8 mouse cellular contexts compared by ENCODE assay signal in the genomic region with DNA sequence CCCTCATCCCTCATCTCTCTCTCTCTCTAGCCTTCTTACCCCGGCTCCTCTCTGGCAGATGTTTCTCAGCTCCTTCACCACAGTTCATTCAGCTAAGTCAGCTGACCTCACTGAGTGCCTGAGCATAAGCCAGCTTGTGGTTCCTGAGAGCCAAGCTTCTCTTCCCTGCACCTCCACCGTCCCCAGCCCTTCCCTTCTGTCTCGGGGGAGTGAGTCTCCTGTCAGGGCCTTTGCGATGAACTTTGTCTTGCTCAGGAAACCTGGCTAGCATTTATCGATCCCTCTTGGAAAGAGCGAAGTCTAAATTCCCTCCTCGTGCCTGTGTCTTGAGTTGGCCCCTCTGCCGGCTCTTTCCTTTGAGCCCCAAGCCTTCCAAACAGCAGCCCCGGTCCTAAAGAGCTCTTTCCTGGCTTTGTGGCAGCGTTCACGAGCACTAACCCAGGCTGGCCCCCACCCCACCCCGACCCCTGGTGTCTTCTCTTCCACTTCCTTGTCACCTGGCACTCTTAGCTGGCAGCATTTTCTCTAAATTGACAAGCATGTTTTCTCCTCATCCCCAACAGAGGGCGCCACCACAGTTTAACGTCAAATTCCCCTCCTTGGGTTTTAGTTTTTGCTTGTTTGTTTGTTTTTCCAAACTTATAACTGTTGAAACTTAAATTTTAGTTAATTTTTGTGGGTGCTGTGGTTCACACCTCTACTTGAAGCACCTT. TPM values are rescaled to one million over a fixed set of nuclear protein-coding genes. Genes with fewer than 3 reads are reported as not detected.
DNase-seq lines count a peak whose midpoint lies in the region; ATAC-seq and TF ChIP-seq lines count a peak whose summit lies in the region.

No protein-coding gene starts in this region.

- POLR2A ChIA-PET in Patski (lab: Charles Lee), result interaction anchor here (0.6 kb wide), 2 partner anchors 21 to 93 kb away, joined by 3 read pairs; no protein-coding TSS in a partner anchor

- WGBS in hindbrain, embryonic 15.5 days, result 48% methylated on average over 14 of the region's 14 CpGs
- 51% methylated on average over 14 of the region's 14 CpGs for WGBS in hindbrain, embryonic 13.5 days
- 36% methylated on average over 14 of the region's 14 CpGs for WGBS in intestine, embryonic 14.5 days
- 13% methylated on average over 14 of the region's 14 CpGs for WGBS in small intestine, adult 2 months

- peak; percentile 57 for TF ChIP-seq CTCF in Patski (IDR thresholded peaks at IDR 0.05)
- TF ChIP-seq CTCF in small intestine, adult 2 months (IDR thresholded peaks at IDR 0.05; ENCODE audit: extremely low read depth, insufficient read length, insufficient replicate concordance, low read depth, low read length), result peak; percentile 56; the same call in 1 of the 2 replicates

- H3K4me2 ChIP-seq in hindbrain, embryonic 15.5 days, result peak overlapping the region; percentile 18; the same call in 1 of the 2 replicates
- H3K4me2 ChIP-seq in hindbrain, embryonic 13.5 days, result no peak overlapping the region
- H3K4me2 ChIP-seq in intestine, embryonic 14.5 days (ENCODE audit: low read length), result peak overlapping the region; percentile 23; the same call in 1 of the 2 replicates

- TF ChIP-seq POLR2A in small intestine, adult 2 months (IDR thresholded peaks at IDR 0.05; ENCODE audit: low read depth, low read length), result peak; percentile 12; the same call in 1 of the 2 replicates

- CTCF ChIA-PET in Patski (lab: Charles Lee), result interaction anchor here (0.9 to 1.9 kb wide), 2 partner anchors 11 to 16 kb away, joined by 3 to 13 read pairs; a partner anchor contains a TSS

- H3K27ac ChIP-seq in hindbrain, embryonic 15.5 days (replicated peaks), result no peak overlapping the region
- H3K27ac ChIP-seq in hindbrain, embryonic 13.5 days, result no peak overlapping the region
- H3K27ac ChIP-seq in intestine, embryonic 14.5 days (ENCODE audit: low read depth), result no peak overlapping the region
- H3K27ac ChIP-seq in small intestine, adult 2 months (ENCODE audit: insufficient read depth, low read depth, low read length), result peak overlapping the region; percentile 95

- no peaks in the 10 kb centered on the region for H3K27me3 ChIP-seq in hindbrain, embryonic 15.5 days
- no peaks in the 10 kb centered on the region for H3K27me3 ChIP-seq in hindbrain, embryonic 13.5 days
- H3K27me3 ChIP-seq in Patski, result no peaks in the 10 kb centered on the region
- H3K27me3 ChIP-seq in intestine, embryonic 14.5 days (replicated peaks; ENCODE audit: control insufficient read depth, insufficient read depth, low read length), result no peaks in the 10 kb centered on the region
- no peaks in the 10 kb centered on the region for H3K27me3 ChIP-seq in small intestine, adult 2 months (ENCODE audit: control insufficient read depth, insufficient read depth, low read length)

- H3K4me1 ChIP-seq in hindbrain, embryonic 15.5 days (replicated peaks), result peaks cover 7% of the 10 kb centered on the region
- H3K4me1 ChIP-seq in hindbrain, embryonic 13.5 days (replicated peaks), result peaks cover 9% of the 10 kb centered on the region
- H3K4me1 ChIP-seq in intestine, embryonic 14.5 days (replicated peaks; ENCODE audit: control insufficient read depth, insufficient read depth, low read length), result peaks cover 9% of the 10 kb centered on the region
- H3K4me1 ChIP-seq in small intestine, adult 2 months (ENCODE audit: control insufficient read depth, insufficient read depth, insufficient read length, low read length), result peaks cover 3% of the 10 kb centered on the region; the same call in 1 of the 2 replicates

- H3K36me3 ChIP-seq in hindbrain, embryonic 15.5 days, result no peaks in the 10 kb centered on the region
- H3K36me3 ChIP-seq in hindbrain, embryonic 13.5 days, result no peaks in the 10 kb centered on the region
- no peaks in the 10 kb centered on the region for H3K36me3 ChIP-seq in intestine, embryonic 14.5 days (ENCODE audit: control insufficient read depth, insufficient read depth, low read length)
- no peaks in the 10 kb centered on the region for H3K36me3 ChIP-seq in small intestine, adult 2 months (ENCODE audit: control insufficient read depth, insufficient read depth, low read length)

- DNase-seq in Patski (ENCODE audit: low read depth, low spot score), result no peak
- DNase-seq in intestine, embryonic 14.5 days (ENCODE audit: low spot score), result peak; percentile 58
- DNase-seq in urinary bladder, adult 2 months (ENCODE audit: low spot score), result no peak
- DNase-seq in frontal cortex, postnatal 36 days (ENCODE audit: low spot score in 2 of 2), result no peak

- H3K4me3 ChIP-seq in hindbrain, embryonic 15.5 days, result no peak overlapping the region
- no peak overlapping the region for H3K4me3 ChIP-seq in hindbrain, embryonic 13.5 days
- H3K4me3 ChIP-seq in intestine, embryonic 14.5 days (ENCODE audit: low read depth, low read length), result no peak overlapping the region
- peak overlapping the region; percentile 46 for H3K4me3 ChIP-seq in small intestine, adult 2 months (ENCODE audit: low read depth, low read length)

- H3K9ac ChIP-seq in hindbrain, embryonic 15.5 days, result no peak overlapping the region
- no peak overlapping the region for H3K9ac ChIP-seq in hindbrain, embryonic 13.5 days
- H3K9ac ChIP-seq in intestine, embryonic 14.5 days (ENCODE audit: low read length), result no peak overlapping the region

- no peak for ATAC-seq in hindbrain, embryonic 15.5 days (ENCODE audit: low FRiP score, low read depth)
- no peak for ATAC-seq in hindbrain, embryonic 13.5 days (ENCODE audit: low FRiP score)
- no peak for ATAC-seq in Patski
- no peak for ATAC-seq in intestine, embryonic 14.5 days (replicated peaks; ENCODE audit: low FRiP score, low TSS enrichment, low read depth)
- no peak for ATAC-seq in monocyte, adult 5-6 weeks (replicated peaks; ENCODE audit: insufficient number of reproducible peaks, low FRiP score, low TSS enrichment, poor library complexity, severe bottlenecking)

- in situ Hi-C loops in Patski (cut with MboI; ENCODE audit: low pct_unique_long_range_greater_than_20kb), result no loop called here

- no peaks in the 10 kb centered on the region for H3K9me3 ChIP-seq in hindbrain, embryonic 15.5 days
- no peaks in the 10 kb centered on the region for H3K9me3 ChIP-seq in hindbrain, embryonic 13.5 days
- no peaks in the 10 kb centered on the region for H3K9me3 ChIP-seq in intestine, embryonic 14.5 days (ENCODE audit: control insufficient read depth, low read length)

RNA-seq across cellular contexts. Expression of a gene that starts 10.7 kb away (rescaled TPM):
- polyA plus RNA-seq in hindbrain, embryonic 15.5 days (2015; fragmentation: Nextera tagmentation; extraction: Ambion mirVana), result 6.1 and 6.3 TPM in 2 replicates
- polyA plus RNA-seq in hindbrain, embryonic 13.5 days (2015; fragmentation: Nextera tagmentation; extraction: Ambion mirVana), result 5.4 and 5.6 TPM in 2 replicates
- 2.5 TPM for polyA plus RNA-seq in Patski (2021)
- polyA plus RNA-seq in intestine, embryonic 14.5 days (2014; fragmentation: Nextera tagmentation; extraction: Ambion mirVana), result 1.8 and 2.9 TPM in 2 replicates
- 1.3 and 2.7 TPM in 2 replicates for polyA plus RNA-seq in small intestine, adult 2 months (2012; rRNA removed)
- 3.5 and 4.3 TPM in 2 replicates for polyA plus RNA-seq in urinary bladder, adult 2 months (2012; rRNA removed)
- total RNA-seq in monocyte, adult 5-6 weeks (2017), result not detected in 3 replicates

RNA-seq across cellular contexts. Expression of a gene that starts 15.4 kb away (rescaled TPM):
- 166 and 182 TPM in 2 replicates for polyA plus RNA-seq in hindbrain, embryonic 15.5 days (2015; fragmentation: Nextera tagmentation; extraction: Ambion mirVana)
- 189 TPM in 2 replicates for polyA plus RNA-seq in hindbrain, embryonic 13.5 days (2015; fragmentation: Nextera tagmentation; extraction: Ambion mirVana)
- 33.7 TPM for polyA plus RNA-seq in Patski (2021)
- polyA plus RNA-seq in intestine, embryonic 14.5 days (2014; fragmentation: Nextera tagmentation; extraction: Ambion mirVana), result 416 and 452 TPM in 2 replicates
- polyA plus RNA-seq in small intestine, adult 2 months (2012; rRNA removed), result 11.9 and 15.2 TPM in 2 replicates
- polyA plus RNA-seq in urinary bladder, adult 2 months (2012; rRNA removed), result 30.8 and 37.6 TPM in 2 replicates
- 59.8 to 75.8 TPM (median 63.9 TPM) in 3 replicates for total RNA-seq in monocyte, adult 5-6 weeks (2017)
